Mouse (Mus musculus) heart, postnatal 0 days (tissue): ENCODE data around the gene Gpr176.

Source experiments
- CTCF ChIP-seq: IDR thresholded peaks from 2 replicates; pipeline ENCODE4 v1.5.1; 2016; ENCODE audit warnings: antibody characterized with exemption, control low read depth, low read depth
- EP300 ChIP-seq: IDR thresholded peaks from 2 replicates; pipeline ENCODE4 v1.6.1; 2016; ENCODE audit warnings: antibody characterized with exemption, low read depth

- no peak for TF ChIP-seq CTCF
- TF ChIP-seq EP300 = no peak
Measured at GRCm38 (mm10) chr2:118256621-118257053, 116.6 kb downstream of the Gpr176 start, which contains the start of gene Fsip1.
